Mouse (Mus musculus) kidney, postnatal 36 days (tissue): Measurements from ENCODE around the gene Mylk2.

ENCODE experiments used
- DNase-seq, 2 experiments: peaks; one replicate each; pipeline ENCODE4 v3.0.0; 2021 to 2022; ENCODE audit warnings: mixed read lengths in 2 of 2

Gene Mylk2

DNA sequence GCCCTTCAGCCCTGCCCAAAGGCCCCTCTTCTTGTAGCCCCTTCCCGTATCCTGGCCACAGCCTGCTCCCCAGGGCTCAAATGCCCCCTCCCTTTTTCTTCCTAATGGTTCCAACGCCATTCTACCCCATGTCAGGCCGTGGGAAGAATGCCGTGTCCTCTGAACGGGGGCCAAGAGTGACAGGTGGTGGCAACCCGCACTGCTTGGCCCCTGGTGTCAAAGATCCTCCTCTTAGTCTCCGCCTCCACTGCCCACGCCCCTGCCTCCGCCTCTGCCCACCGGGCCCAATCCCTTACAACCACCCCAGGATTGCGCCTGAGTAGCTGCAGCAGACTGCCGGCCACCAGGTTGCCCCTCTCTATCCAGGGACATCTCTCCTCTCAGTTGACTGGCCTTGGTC, at the start of gene Mylk2:
Mylk2 (plus strand) TSS at position 322 of the 400 bp plus-strand sequence.
- DNase-seq, result no peak

DNA sequence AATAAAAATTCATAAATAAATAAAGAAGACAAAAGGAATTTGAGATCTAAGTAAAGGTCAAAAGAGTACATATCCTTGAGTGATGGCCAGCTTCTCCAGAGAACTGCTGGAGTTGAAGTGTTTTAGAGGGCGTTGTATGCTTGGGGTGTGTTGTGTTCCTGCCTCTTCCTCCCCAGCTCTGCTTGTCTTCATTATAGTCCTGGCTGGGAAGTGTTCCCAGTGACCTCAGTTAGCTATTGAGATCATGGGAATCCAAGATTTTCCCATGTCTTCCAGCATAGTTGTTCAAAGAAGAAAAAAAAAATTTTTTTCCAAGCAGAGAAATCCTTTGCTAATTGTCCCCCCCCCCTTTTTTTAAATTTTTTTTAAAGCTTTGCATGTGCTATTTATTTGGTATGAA, 49.3 kb upstream of the Mylk2 start:
- no peak for DNase-seq

DNA sequence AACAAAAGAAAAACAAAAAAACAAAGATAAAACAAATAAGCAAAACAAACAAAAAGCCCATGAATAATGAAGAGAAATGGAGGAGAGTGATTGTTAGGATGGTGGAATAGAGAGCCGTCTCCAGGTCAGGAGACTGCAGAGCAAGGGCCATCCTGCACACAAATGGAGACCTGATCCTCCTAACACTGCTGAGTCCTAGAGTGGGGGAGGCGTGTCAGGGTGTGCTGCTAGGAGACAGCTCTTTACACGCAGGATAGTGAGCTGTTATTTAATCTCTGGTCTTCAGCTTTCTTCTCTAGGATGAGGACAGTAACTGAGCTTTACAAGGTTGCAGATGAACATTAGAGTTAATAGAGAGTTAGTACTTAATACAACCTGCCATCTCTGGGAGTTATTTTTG, 48.5 kb upstream of the Mylk2 start:
- DNase-seq, result no peak

DNA sequence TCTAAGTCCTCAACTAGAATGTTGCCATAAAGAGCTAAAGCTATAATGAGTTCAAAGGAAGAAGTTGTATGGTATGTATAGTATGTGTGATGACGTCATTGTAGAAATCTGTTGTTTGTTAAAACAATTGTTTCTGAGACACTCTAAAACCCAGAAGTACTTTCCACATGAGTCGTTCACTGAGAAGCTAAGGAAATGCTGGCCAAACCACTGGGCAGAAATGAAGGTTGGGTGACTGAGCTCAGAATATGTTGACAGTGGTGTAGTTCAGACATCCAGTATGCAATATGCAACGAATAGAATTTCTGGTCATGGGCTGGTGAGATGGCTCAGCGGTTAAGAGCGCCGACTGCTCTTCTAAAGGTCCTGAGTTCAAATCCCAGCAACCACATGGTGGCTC, 47.8 kb upstream of the Mylk2 start:
- DNase-seq, result no peak

DNA sequence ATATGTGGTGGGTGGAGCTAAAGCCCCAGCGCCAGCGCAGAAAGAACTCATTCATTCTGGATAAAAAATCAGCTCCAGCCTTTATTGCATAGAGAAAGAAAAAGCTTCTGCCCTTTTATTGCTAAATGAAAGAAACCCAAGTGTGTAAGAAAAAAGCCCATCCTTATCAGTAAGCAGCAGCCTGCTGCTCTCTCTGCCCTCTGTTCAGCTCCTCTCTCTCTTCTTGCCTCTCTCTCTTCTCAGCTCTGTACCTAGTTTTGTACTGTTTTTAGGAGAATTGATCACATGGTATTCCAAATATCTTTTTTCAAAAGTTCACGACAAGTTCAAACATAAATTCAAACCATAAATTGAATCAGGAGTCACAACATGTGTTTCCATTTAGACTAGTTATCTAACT, 32.9 kb upstream of the Mylk2 start:
- DNase-seq, result no peak

DNA sequence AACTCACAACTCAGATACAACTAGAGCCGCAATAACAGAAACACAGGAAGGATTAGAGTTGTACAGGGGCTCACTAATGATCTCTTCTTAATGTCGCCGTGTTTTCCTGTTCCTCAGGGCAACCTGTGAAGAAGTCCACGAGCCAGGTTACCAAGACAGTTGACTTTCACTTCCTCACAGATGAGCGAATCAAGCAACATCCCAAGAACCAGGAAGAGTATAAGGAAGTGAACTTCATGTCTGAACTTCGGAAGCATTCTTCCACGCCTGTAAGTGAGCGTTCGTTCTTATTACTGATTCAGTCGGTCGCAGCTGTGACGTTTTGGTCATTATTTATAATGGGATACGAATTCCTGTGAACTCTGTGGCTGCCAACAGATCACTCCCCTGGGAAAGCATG, 30.3 kb upstream of the Mylk2 start:
- DNase-seq, result no peak

DNA sequence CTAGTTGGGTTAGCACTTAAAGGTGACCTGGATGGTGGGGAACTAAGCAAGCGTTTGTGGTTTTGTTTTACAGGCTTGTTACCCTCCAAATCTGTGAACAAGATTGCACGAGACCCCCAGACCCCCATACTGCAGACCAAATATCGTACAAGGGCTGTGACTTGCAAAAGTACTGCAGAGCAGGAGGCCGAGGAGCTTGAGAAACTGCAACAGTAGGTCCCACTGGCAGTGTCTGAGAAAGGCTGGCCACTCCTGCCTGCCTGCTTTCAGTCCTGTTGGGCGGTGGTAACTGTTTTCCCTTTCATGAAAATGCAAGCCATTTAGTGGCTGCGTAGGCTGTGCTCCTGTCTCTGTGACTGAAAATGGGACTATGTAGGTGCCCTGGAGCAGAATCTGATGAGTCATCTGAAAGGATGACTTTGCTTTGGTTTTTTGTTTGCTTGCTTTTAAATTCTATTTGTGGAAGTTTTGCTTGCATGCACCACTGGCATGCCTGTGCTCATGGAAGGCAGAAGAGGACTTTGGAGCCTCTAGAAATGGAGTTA, 27.0 kb upstream of the Mylk2 start:
- no peak for DNase-seq

DNA sequence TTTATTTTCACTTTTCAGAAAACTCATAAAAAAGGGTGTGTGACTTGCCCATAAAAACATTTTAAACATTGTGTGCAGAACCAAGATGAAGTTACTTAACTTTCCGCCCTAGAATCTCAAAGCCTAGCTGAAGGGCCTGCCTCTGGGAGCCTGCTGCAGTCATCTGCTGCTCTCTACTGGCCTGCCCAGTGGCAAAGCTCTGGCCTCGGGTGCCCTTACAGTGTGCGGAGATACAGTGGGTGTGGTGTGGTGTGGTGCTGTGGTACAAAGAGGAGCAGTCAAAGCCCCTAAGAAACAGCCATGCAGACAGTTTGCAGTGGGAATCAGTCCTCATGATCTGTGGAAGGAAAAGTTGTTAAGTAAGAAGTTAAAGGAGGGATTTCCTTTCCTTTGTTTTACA, 23.9 kb upstream of the Mylk2 start:
- DNase-seq, result no peak

DNA sequence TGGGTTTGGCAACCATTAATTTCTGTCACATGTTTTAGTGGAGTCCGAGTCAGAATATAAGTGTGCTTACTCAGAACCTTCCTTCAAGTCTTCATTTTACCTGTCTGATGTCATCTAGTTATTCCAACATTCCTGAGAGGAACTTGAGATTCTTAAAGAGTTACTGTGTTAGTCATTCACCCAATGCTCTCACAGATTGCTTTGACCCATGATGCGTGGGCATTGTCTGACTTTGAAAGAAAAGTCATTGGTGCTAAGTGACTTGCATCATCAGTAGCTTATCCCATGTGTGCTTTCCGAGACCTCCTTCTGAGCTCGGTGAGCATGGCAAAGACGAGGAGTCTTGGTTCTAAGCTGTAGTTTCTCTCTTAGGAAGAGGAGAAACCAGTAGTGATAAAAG, 22.4 kb upstream of the Mylk2 start:
- no peak for DNase-seq

DNA sequence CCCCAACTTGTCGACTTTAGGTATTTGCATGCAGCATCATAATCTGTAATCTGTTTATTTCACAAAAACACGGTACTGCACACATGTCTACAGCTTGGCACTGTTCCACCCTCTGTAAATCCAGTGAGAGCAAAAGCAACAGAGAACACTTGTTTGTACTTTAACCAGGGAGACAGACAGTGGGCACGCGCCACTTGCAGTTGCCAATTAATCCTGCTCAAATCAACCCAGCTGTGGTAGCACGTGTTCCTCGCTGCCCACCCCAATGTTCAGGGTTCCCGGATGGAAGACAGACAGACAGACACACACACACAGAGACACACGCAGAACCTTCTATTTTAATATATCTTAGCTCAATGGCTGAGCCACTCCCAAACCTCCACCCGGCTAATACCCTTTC, 15.3 kb upstream of the Mylk2 start:
- peak; percentile 47 to 55 for DNase-seq

DNA sequence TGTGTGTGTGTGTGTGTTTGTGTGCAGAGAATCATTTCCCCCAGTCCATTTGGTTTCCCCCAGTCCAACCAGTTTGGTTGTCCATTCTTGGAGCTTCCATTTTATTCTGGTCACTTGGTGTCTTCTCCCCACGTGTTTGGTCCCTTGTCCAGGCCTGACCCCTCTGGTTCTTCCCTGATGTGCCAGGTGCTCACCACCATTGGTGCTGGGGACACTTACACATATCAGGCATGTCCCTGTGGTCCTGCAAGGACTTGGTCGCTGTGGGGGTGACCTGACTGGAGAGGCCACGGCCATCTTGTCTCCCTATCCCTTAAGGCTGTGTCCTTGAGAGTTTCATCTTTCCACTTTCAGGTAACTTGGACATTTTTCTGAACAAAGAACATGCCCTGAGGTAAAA, 14.2 kb upstream of the Mylk2 start:
- DNase-seq, result no peak

DNA sequence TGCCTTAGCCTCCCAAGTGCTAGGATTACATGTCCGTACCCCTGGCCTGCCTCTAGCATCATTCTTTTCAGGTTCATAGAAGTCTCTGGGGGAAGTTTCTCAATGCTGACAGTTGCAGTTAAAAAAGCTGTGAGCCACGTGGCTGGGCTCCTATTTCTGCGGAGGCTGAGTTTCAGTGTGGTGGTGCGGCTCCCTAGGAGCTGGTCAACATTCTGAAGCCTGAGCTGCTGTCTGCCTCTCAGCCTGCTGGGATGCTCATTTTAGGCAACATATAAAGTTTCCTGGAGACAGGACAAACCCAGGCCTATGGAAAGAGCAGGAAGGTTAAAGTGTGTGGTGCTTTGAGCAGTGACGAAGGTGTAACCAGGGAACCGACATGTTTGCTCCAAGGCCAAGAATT, 12.1 kb upstream of the Mylk2 start:
- no peak for DNase-seq

DNA sequence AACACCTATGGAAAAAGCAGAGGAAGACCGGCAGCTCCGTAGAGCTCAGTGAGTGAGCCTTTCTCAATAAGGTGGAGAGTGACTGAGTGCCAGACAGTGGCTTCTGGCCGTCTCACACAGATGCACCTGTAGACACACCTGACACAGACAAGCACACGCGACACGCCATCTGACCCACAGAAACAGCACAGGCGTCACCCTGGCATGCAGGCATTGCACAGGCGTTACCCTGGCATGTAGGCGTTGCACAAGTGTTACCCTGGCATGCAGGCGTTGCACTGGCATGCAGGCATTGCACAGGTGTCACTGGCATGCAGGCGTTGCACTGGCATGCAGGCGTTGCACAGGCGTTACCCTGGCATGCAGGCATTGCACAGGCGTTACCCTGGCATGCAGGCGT, 9.9 kb upstream of the Mylk2 start:
- DNase-seq, result no peak

DNA sequence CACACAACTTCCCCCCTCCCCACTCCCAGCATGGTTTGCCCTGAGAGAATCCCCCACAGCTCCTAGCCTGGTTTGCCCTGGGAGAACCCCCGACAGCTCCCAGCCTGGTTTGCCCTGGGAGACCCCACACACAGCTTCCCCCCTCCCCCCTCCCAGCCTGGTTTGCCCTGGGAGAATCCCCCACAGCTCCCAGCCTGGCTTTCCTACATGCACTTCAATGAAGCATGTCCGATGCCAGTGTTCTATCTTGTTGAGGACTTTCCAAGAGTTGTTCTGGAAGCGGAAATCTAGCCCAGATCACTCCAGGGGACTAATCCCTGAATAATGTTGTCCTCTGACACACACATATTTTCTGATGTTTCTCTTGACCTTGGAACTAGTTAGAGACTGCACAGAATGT, 8.5 kb upstream of the Mylk2 start:
- DNase-seq, result no peak

DNA sequence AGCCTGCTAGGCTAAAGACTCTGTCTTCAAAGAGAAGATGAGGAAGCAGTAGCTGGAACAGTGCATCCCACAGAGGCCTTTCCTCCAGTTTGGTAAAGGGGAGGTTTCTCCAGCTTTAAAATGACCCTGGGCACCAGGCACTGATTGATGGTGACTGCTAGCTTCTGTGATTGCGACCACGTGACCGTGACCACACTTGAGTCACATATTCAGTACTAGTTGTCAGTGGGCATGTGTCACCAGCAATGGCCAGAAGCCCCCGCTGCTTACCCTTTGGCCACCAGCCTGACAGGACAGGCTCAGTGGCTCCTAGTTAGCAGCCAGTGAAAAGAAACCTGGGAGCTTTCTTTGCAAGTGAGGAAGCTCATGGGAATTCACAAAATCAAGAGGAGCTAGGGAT, 7.6 kb upstream of the Mylk2 start:
- no peak for DNase-seq

DNA sequence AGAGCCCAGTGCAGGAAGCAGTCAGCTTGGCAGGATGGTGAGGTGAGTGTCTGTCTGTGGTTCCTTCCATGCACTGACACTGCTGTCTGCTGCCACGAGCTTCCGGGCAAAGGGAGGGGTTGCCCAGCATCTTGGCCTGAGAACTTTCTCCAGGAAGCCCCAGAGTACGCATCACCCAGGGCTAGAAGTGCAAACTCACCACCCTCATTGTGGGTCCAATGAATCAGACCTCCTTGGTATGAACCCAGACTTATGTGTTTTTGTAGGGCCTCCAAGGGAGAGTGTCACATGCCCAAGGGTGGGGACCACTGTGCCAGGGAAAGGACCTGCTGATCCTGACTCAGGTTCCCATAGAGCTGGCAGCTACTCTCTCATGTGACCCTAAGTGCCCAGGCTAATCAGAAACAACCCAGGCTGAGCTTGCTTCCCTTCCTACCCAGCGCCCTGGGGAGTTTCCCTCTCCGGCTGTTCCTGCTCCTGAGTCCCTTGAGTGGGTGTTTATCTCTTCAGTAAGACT, 7.0 kb upstream of the Mylk2 start:
- DNase-seq, result no peak

DNA sequence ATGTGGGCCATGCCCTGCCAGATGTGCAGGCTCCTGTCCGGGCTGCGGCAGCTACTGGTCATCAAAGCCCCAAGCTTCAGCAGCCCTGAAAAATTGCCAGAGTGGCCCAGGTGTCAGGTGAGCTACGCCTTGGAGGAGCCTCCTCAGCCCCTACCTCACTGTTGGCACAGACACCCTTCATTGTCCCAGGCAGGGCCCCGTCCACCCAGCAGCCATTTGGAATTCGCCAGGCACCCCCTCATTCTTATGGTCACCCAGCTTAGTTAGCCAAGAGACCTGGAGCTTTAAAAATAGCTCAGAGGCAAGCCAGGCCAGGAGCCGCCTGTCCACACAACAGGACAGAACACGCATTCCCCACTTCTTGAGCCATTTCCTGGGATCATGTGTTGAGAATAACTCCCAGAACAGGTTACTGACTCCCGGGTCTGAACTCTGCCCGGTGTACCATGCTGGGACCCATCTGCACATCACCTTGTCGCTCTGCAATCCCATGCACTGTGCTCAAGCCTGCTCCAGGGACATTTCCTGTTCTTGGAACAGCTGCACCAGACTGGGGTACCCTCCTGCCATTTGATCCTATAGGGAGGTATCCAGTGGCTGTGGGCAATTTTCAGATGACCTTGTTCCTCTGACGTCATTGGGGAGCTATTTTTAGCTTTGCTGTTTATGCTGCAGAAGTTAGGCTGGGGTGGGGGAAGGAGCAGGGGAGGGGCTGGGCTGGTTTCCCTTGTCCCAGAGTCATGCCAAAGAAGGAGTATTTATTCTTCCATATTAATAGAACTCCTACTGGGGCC, 5.9 kb upstream of the Mylk2 start:
- peak; percentile 9 to 45 for DNase-seq

DNA sequence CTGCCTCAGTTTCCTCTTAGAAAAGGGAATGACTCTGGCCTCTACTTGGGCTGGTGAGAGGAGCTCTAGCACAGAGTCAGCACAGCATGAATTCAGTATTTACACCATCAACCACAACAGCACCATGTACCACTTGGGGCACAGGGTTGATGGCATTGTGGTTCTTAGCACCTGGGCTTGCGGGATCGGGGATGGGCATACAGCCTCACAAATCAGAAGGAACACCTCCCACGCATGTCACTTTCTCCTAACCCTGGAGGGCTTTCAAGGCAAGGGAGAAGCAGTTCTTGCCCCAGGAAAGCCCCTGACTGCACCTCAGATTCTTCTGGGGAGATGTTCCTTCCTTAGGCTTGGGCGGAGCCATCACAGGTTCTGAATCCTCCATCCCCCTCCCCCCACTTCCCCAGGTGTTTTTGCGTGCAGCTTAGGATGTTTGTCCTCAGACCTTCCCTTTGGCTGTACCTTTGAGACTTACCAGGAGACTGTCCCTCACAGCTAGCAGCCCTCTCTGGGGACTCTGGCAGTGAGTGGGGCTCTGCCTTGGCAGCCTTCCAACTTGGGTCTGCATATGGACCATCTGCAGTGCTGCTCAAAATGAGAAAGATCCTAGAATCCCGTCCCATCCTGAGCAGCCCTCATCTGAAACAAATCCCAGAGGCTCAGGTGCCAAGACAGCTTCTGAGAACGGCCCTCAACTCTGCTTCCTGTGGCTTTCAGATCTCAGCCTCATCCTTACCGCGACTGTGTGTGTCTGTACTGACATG, 4.7 kb upstream of the Mylk2 start:
- DNase-seq, result no peak

DNA sequence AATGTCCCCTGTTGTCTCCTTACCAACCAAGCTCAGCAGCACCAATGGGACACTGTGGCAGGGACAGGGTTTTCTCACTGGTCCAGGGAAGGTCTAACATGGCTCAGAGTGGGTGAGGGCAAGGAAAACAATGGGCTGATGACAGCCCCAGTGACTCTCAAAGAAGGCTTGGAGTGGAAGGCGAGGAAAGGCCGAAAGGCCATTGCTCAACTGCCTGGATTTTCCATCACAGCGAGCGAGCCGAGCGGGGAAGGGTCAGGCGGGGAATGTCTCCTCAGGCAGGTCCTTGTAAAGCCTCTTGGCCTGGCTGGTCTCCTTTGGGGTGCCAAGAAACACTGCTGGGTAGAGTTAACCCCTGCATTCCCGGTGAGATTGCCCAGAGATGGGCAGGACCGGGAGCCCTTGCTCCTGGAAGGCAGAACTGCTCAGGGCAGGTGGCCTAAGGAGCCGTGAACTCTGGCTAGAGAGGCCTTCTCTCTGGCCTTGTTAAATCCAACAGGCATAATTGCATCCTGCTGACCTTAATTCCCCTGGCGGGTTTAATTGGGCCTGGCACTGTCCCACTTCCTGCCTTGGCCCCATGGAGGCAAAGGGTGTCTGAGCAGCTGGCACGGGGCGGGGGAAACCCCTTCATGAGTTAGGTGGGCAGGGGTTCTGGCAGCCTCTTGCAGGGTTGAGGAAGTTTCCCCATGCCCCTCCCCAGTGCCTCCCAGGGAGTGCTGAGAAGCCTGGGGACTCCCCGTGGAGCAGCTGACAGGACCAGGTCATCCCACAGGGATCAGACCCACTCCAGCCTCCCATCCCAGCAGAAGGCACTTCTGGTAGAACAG, 3.8 kb upstream of the Mylk2 start:
- no peak for DNase-seq

DNA sequence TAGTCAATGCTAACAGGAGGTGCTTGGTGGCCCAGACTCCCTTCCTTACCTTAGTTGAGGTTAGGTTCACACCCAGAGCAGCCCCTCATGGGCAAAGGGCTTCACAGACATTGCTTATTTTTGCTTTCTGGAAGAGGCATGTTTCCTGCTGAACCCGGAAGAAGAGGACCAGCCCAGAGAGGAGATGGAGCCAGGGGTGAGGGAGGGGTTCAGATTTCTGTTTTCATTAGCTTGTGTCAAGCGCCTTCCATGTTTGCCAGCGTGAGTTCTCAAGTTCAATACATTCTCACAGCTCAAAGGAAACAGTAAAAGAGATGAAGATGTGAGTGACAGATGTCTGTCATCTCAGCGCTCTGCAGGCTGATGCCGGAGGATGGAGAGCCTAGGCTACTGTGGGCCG, 1.3 kb upstream of the Mylk2 start:
- no peak for DNase-seq

DNA sequence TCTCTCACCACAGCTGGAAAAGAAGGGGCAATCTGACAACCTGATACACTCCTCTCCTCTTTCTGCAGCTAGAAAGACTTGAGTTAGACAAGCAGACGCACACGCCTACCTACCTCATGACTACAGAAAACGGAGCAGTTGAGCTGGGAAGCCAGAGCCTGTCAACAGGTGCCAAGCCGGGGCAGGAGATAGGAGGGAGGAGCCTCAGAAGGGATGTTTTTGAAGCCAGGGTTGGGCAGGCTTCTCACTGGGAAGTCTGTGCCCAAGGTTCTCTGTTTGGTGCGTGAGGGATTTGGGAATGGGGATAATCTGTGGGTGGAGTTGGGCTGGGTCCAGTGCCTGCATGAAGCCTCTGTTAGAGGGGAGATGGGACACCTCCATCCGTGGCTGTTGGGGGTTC, 280 bp downstream of the Mylk2 start:
- DNase-seq, result no peak

DNA sequence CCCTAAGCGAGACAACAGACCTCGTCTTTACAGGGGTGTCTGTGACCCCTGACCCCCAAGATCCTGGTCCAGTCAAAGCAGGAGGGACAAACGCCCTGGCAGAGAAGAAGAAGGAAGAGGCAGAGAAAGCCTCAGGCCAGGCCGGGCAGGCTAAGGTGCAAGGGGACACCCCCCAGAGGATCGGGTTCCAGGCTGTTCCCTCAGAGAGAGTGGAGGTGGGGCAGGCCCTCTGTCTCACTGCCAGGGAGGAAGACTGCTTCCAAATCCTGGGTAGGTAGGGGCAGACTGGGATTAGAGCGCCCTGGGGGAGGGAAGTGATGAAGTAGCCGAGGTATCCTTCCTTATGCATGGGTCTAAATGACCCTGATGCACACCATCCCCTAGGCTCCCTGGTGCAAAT, 2.3 kb downstream of the Mylk2 start:
- no peak for DNase-seq
